Mouse (Mus musculus): Measurements from ENCODE around the gene Samd13.

The Samd13 gene

DNA sequence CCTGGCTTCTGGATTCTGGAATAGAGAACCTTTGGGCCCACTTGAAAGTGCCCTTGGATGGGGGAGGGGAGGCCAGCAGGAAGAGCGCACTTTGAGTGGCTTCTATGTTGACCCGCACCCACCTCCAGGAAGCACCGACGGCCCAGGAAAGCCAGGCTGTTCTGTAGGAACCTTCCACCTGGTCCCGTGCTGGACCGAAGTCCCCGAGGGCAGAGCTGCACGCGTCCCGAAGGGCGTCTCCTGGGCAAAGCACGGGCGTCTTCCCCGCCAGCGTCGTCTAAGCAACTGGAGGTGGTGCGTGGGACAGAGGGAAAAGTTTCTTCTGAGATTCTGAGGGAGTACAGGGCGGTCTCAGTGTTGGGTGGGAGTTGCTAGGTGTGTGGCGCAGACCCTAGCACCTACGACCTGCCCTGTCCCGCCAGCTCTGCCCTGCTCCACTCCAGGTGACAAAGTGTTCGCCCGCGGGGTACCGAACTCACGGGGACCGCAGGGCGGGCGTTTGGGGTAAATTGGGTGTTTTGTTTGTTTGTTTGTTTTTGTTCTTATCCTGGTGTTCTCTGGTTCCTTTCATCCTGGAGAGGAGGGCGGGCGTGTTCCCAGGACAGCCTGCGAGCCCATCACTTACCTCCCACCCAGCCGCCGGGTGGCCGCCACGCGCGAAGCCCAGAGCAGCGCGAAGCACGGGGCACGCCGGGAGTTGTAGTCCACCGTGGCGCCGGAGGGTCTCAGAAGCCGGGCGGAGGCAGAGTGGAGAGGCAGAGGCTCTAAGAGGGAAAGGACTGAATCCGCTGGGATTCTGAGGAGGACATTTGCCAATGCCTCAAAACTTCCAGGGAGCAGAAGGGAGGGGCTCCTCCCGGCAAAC is at the start of gene Samd13:
Gene Samd13, minus strand, starts transcription at position 782 of the 865 bp plus-strand sequence.
- peak; percentile 89 for DNase-seq (ENCODE audit: low spot score)

DNA sequence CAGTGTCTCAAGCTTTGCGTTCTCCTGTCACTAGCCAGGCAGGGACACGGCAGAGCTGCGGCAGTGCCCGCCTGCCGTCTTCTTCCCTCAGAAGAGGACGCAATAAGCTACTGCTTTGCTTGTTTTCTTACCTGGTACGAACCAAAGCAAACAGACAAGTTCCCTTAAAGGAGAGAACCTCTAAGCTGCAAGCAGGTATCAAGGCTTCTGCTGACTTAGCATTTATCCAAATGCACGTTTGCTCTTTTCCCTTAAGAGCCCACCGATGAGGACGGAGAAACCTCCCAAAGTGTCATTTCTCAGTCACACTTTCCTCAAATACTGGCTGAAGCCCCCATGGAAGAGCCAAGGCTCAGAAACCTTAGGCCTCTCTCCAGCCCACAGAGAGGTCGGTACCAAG is 46.1 kb upstream of the Samd13 start:
- no peak for DNase-seq (ENCODE audit: low spot score)

DNA sequence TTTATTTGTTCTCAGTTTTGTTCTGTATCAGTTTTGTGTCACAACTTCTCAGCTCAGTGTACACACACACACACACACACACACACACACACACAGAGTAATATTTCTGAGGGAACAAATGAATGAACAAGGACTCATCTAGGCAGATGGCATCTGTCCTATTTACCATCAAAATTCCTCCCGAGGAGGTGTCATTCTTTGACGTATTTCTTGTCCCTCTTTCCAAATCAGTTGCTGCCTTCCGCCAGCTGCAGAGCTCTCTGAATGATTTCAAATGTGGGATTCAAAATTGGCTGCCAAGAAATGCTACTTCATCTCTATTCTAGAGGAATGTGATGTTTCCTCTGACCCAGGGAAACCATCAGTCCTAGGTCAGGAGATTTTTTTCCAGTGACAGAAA is 37.6 kb upstream of the Samd13 start:
- peak; percentile 8 for DNase-seq (ENCODE audit: low spot score)

DNA sequence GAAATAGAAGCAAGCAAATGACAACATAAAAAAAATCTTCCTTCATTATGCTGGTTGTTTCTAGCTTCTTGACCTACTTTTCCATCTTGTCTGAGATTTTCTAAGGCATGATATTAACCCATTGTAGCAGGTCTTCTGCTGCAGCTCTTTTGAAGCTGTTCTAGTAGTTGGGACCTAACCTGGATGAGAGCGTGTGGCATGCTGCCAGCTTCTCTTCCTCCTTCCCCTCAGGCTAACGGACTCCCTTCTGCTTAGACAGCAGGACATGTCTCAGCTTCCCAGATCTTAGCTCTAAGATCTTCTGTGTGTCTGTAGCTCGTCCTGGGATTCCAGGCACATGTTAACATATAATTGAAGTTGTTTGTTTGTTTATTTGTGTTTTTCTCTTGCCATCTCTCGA is 34.3 kb upstream of the Samd13 start:
- DNase-seq (ENCODE audit: low spot score), result no peak

DNA sequence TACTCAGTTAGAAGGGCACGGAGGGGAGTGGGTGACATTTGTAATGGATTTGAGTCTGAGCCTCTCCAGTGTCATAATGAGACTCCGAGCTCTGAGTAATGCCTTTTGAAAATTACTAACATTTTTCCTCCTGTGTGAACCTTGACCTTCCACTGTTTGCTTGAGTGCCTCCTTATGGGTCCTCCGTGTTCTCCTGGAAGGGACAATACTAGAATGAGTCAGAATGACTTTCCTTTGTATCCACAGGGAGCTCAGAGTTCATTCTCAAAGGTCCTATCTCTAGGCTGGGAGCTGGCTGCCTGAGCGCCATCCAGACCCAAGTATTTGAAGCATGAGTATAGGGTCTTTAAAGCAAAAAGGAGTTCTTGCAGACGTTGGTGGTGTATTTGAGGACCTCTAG is 32.9 kb upstream of the Samd13 start:
- no peak for DNase-seq (ENCODE audit: low spot score)

DNA sequence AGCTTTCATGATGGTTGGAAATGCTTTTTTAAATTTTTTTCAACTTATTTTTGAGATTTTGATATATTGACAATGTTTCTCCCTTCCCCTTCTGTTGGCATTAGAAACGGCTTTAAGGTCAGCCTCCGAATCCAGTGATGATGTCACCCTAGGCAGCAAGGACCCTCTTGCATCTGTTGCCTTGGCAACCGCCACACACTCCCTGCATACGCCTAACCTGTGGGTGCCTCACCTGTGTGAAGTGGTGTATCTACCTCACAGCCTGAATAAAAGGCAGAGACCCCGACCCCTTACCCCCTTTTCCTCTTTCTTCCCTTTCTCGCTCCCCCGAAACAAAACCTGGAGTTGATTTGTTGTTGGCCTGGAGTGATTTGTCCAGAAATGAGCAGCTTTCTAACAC is 26.9 kb upstream of the Samd13 start:
- DNase-seq (ENCODE audit: low spot score), result no peak

DNA sequence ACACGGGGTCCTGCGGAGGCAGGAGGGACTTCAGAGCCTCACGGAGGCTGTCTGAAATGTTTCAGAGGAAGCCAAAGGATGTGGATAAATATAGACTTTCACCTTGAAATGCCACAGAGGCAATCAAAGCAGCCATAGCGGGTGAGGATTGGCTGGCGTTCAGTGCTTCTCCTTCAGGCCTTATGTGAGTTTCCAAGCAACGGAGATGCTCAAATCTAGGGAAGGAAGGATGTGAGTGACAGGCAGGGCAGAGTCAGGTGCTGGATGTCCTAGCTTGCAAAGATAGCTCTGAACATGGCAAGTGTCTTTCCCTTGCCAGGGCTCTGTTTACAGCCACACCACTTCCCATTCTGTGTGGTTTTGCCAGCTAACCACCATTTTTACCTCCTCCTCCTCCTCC is 26.2 kb upstream of the Samd13 start:
- no peak for DNase-seq (ENCODE audit: low spot score)

DNA sequence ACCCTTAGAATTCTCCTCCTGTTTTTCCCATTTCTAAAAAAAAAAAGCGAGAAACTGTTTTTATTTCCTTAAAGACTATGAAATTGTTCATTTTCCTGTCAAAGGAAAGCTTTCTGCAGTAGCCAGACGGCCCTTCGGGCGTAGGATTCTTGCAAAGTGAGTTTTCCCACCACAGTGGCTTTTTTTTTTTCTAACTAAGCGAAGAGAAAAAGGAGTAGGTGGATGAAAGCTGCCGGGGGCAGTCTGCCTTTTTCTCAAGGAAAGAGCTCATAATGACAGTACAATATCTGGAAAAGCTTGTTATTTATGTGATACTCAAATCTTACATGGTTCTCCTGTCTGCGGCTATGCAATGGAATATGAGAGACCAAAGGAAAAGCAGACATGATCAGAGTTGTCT is 25.7 kb upstream of the Samd13 start:
- no peak for DNase-seq (ENCODE audit: low spot score)

DNA sequence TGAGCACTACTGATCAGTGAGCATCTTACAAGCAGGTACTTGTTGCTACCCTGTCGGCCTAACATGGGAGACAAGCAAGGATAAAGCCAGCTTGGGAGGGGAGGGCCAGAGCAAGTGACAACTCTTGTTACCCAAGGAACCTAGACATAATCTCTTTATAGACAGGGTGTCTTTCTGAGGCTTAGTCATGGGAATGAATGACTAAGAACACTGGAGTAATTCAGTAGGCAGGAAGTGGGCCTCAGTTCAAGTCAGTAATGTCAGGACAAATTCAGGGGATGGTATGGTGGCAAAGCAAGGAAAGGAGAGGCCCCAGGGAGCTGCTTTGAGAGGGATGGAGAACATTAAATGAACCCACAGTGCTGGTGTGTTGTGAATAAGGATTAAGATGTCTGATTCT is 23.7 kb upstream of the Samd13 start:
- DNase-seq (ENCODE audit: low spot score), result no peak

DNA sequence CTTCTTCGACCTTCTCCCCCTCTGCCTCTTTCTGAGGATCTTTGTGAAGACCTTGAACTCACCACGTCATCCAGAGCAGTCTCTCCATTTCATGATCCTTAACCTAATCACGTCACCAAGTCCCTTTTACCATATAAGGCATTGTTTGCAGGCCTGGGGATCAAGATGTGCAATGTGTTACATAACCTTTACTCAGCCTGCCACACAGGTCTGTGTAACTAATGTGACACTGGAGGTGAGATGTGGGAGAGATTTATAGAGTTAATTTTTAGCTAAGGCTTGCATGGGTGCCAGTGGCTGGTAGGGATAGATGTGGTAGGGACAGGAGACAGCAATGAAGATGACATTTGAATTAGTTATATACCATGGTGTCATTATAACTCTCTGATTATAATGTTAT is 23.0 kb upstream of the Samd13 start:
- DNase-seq (ENCODE audit: low spot score), result no peak

DNA sequence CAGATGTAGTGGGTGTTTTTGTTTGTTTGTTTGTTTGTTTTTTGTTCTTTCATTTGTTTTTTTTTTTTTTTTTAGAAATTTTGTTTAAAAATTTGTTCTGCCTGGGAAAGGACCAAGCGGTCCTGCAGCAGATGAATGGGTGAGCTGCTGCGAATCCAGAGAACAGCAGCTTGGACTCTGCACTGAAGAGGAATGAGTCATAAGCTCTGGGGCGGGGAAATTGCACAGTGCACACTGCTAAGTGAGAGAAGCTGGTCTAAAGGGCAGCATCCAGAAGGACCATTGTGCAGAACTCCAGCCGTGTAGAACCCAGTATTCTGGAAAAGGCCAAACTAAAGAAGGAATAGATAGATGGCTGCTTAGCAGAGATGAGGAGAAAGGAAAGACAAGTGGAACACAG is 18.7 kb upstream of the Samd13 start:
- no peak for DNase-seq (ENCODE audit: low spot score)

DNA sequence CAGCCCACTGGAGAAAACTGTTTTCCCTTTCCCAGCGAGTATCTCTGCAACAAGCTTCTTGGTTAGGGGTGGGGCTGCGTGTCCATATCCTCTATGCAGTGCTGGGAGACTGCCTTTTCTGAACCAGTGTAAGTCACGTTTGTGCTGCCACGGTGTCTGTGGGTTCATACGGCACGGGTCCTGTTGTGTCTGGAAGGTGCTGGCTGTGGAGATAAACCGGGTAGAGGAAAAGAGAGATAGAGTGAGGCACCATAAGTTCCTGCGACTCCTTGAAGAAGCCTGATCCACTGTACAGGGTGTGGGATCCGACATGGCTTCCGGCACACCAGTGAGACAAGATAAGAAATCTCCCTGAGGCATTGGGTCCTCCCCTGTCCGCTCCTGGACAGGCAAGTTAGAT is 14.7 kb upstream of the Samd13 start:
- no peak for DNase-seq (ENCODE audit: low spot score)

DNA sequence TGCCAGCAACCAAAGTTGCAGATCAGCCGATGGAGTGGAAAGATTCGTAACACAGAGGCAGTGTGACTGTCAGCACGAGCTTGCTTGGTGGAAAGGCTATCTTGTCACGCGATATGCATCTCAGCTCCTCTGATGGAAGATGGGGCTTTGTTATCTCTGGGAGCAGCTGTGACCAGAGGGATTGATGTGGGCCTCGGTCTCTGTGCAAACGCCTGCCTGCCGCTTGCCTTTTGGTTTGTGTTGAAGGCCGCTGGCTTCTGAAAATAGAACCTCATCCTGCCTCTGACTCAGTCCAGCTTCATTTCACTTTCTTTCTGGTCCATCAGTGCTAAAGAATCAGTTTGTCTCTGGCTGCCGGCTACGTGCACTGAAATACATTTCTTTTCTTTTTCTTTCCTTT is 13.6 kb upstream of the Samd13 start:
- DNase-seq (ENCODE audit: low spot score), result peak; percentile 30

DNA sequence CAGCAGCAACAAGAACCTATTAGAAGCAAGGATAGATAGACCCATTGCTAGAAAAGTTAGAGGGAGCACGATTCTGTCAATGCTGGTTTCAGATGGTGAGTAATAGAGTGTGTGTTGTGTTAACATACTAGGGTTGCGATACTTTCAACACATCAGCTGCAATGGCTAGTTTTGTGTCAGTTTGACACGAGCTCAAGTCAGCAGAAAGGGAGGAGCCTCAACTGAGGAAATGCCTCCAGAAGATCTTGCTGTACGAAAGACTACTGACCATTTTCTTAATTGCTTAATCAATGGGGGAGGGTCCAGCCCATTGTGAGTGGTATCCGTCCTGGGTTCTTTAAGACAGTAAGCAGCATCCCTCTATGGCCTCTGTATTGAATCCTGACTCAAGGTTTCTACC is 7.2 kb upstream of the Samd13 start:
- no peak for DNase-seq (ENCODE audit: low spot score)

DNA sequence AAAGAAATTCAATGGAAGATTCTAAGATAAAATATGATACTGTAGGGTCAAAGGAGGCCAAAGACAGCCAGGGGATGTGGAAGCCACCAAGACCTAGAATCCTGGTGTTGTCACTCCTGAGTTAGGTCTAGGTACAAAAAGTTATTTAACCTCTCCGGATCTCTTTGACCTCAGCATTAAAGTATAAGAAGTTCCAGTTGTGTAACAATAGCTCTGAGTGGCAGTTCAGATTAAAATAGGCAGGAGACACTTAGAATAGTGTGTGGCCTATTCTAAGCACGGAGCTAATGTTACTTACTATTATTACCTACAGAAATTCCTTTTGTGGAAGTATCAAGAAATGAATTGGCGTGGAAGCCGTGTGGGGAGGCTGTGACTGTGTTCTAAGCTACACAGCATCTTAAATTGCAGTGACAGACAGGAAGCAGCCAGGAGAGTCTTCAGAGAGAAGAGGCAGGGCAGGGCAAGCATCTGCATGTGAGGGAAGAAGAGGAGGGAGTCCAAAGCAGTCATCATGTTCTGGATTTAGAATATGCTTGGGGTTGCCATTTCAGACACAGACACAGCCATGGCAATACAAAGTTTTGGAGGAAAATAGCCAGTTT is 1.8 kb upstream of the Samd13 start:
- no peak for DNase-seq (ENCODE audit: low spot score)

DNA sequence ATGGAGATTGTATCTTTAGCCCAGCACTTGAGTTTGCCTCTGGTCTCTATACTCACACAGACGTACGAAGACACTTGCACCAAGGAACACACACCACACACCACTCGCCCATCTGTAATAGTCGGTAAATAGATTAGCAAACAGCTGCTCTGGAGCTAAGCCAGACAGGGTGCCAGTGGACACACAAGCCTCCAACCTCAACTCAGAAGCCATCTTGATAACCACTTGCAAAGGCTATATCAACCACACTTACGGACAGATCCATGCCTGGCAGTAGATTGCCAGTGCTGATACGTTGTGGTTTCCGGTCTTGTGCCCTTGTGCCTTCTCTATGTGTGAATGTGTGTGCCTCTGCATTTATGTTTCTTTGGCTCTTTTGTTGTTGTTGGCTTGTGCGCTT is 1.0 kb upstream of the Samd13 start:
- DNase-seq (ENCODE audit: low spot score), result no peak

DNA sequence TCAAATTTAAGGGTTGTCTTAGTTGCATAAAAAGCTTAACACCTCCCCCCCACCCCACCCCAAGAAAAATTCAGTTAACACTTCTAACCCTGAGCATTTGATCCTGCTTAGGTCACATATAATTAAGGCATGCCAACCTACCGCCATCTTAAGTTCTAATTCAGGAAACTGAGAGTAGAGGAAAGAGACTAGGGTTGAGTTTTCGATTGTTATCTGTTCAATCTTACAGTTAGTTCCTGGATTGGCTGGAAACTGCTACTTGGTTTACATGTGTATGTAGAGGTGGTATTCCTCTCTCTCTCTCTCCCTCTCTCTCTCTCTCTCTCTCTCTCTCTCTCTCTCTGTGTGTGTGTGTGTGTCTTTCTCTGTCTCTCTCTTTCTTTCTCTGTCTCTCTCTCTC is 2.3 kb downstream of the Samd13 start:
- no peak for DNase-seq (ENCODE audit: low spot score)

DNA sequence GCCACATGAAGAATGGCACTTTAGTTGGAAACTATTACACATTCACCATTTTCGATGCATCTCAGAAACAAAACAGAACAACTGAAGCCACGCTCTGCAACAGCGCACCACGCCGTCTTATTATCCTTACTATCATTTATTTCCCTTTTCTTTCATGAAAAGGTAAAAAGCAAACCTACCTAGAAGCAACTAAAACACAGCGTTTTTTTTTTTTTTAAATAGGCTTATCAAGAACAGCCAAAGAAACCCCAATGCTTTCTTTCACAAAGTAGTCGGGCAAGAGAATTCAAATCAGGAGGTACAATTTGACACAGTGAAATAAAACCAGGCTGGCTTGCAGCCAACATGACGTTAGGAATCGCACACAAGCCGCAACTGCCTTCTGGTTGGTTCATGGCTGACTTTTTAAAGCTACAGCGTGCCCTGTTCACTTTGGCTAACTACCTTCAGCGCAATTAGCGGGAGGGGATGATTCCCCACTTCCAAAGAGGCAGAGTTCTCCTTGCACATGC is 3.2 kb downstream of the Samd13 start:
- DNase-seq (ENCODE audit: low spot score), result peak; percentile 26

DNA sequence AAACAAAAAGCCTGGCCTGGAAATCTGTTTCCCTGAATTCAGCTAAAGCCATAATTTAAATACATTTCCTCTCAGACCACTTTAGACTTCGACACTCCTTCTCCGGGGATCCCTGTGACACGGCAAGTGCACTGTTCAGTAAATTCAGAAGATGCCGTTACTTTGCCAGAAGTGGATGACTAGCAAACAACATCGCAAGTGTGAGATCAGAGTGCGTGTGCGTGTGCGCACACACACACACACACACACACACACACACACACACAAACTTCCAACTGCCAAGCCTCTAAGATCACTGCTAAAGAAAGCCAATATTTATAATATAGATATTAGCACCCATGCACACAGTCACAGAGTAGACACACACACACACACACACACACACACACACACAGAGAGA is 3.7 kb downstream of the Samd13 start:
- DNase-seq (ENCODE audit: low spot score), result no peak

DNA sequence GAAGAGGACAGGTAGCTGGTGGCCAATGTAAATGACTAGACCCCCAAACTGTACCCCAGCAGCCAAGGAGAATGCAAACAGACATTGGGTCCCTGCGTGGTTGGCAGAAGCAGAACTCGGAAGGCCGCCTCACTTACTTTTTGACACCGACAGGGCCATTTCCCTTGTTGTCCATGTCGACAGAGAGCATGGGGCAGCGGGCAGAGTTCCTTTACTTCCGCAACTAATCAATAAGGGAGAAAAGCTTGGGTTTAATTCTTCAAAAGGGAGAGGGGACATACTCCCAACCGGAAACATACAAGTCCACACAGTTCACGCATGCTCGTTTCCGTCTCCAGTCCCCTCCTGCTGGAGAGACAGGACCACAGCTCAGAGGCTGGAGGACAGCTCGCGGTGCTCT is 4.8 kb downstream of the Samd13 start:
- DNase-seq (ENCODE audit: low spot score), result no peak

DNA sequence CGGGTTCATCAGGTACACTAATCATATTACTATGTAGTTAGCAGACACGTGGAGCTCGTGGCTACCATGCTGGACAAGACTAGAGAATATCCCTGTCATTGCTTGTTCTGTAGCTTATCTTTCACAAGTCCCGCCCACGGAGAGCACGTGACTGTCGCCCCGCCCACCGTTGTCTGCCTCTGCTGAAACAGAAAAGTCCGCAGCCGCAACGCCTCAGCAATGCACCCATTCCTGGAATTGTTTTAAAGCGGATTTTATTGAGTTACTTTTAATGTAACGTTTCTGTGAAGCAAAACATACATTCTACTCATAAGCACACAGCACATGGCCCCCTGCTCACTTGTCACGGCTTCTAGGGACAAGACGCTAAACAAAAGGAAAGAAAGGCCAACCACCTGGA is 5.7 kb downstream of the Samd13 start:
- DNase-seq (ENCODE audit: low spot score), result no peak

DNA sequence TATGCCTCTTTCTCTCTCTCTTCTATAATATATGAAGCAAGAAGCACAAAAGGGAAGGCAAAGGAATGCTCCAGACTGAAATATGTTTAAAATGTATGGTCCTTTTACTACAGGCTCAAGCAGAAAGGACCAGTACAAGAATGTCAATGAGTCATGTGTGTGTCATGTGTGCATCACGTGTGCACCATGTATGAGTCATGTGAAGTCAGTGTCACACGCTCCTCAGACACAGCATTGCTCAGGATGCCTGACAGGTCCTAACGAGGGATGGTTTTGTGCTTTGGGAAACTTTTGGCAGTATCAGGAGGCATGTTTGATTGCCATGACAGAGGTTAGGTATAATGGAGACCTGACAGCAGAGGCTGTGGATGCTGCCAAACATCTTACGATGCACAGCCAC is 9.2 kb downstream of the Samd13 start:
- DNase-seq (ENCODE audit: low spot score), result no peak

DNA sequence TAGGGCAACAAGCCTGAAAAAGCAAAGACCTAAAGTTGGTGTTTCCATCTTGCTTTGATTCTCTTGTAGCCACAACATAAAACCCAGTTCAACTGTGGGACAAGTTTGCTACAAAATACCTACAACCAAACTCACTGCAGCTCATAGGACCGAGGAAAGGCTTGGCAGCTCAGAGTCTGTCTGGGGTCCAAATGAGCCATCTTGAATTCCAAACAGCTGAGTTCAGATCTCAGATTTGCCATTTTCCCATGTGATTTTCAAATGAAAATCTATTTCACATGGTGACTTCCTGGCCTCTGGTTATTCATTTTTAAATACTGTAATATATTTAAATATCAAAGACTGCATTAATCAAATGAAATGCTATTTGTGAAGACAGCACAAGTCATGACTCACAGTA is 10.3 kb downstream of the Samd13 start:
- DNase-seq (ENCODE audit: low spot score), result no peak

DNA sequence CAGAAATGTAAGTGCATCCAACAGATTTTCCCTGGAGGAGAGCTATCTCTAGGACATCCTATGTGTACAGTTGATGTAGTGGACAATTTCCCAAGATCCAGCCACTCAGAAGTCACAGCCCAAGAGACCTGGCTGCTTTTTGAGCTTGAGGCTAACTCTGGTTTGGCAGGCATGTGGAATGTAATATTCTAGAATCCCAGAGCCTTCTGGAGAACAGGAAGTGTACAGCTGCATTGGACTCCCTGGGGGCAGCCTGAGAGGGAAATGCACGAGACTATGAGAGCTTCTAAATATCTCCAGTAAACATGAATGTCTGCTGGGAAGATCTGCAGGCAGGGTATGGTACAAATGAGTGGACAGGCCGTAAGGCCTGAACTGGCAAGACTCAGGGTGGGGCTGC is 14.3 kb downstream of the Samd13 start:
- no peak for DNase-seq (ENCODE audit: low spot score)

All from embryo, embryonic 10.5 days (tissue).